Mouse (Mus musculus) intestine, embryonic 16.5 days (tissue): ENCODE results near the gene Fgfr2. TPM values are rescaled to one million over a fixed set of nuclear protein-coding genes. Genes with fewer than 3 reads are reported as not detected.

ENCODE experiments used
- ATAC-seq: fragments of 200-750 bp; cut with Nextera tagmentation; 2 replicates; pipeline ENCODE4 v1.8.0; 2017; ENCODE audit warnings: moderate TSS enrichment, moderate library complexity
- H3K27ac ChIP-seq: fragments of 300-500 bp; sonication (generic); 2 replicates; pipeline ENCODE4 v1.5.1; 2014; ENCODE audit warnings: mild to moderate bottlenecking, low read length
- H3K27me3 ChIP-seq: fragments of 300-500 bp; sonication (generic); replicated peaks from 2 replicates; pipeline ENCODE4 v1.6.1; 2014; ENCODE audit warnings: low read length, control low read depth, mixed read lengths; ENCODE audit not compliant: control insufficient read depth, insufficient read depth
- H3K36me3 ChIP-seq: fragments of 300-500 bp; sonication (generic); 2 replicates; pipeline ENCODE4 v1.6.1; 2014; ENCODE audit warnings: low read length, control low read depth; ENCODE audit not compliant: control insufficient read depth, insufficient read depth
- H3K4me1 ChIP-seq: fragments of 300-500 bp; sonication (generic); 2 replicates; pipeline ENCODE4 v1.6.1; 2014; ENCODE audit warnings: low read length, control low read depth, mixed read lengths; ENCODE audit not compliant: control insufficient read depth, insufficient read depth
- H3K4me2 ChIP-seq: fragments of 300-500 bp; sonication (generic); 2 replicates; pipeline ENCODE4 v1.6.1; 2014; ENCODE audit warnings: low read depth, low read length, control low read depth
- H3K4me3 ChIP-seq: fragments of 300-500 bp; sonication (generic); 2 replicates; pipeline ENCODE4 v1.5.1; 2014; ENCODE audit warnings: mild to moderate bottlenecking, low read length
- H3K9ac ChIP-seq: fragments of 300-500 bp; sonication (generic); 2 replicates; pipeline ENCODE4 v1.6.1; 2014; ENCODE audit warnings: low read depth, low read length
- H3K9me3 ChIP-seq: fragments of 300-500 bp; sonication (generic); 2 replicates; pipeline ENCODE4 v1.6.1; 2016; ENCODE audit warnings: low read length, control low read depth; ENCODE audit not compliant: control insufficient read depth
- WGBS: fragments of 180-500 bp; shearing (Covaris S2); extraction: QIAGEN DNeasy Blood & Tissue Kit; methylation state at CpG from one replicate; pipeline ENCODE4 v1.1.7; 2014; 5-methylcytosine and 5-hydroxymethylcytosine counted together
- polyA plus RNA-seq: library from polyadenylated mRNA; unstranded; fragments of >200 nt; fragmentation: Nextera tagmentation; extraction: Ambion mirVana; gene quantifications from 2 replicates; pipeline ENCODE4 v1.2.1, GENCODE M21; 2015

Gene Fgfr2
- polyA plus RNA-seq, 1 experiment from 2014 or later: 47.3 TPM

GRCm38 (mm10) chr7:130944766-130945475 is 2178.2 kb downstream of the Fgfr2 start:
- ATAC-seq: no peak
- Histone ChIP-seq H3K4me3 (no peak overlapping the region), H3K27me3 (no peaks in the 10 kb centered on the region), H3K4me1 (0 out of 2 replicates have a peak, but pooled peaks cover 3% of the 10 kb centered on the region), H3K36me3 (no peaks in the 10 kb centered on the region), H3K9ac (no peak overlapping the region), H3K9me3 (no peaks in the 10 kb centered on the region), H3K4me2 (no peak overlapping the region), H3K27ac (no peak overlapping the region)
- WGBS: 86% methylated on average over 11 of the region's 11 CpGs

GRCm38 (mm10) chr7:130943280-130943895 is 2179.8 kb downstream of the Fgfr2 start:
- WGBS: 85% methylated on average over 9 of the region's 9 CpGs
- Histone ChIP-seq H3K4me3 (no peak overlapping the region), H3K9me3 (no peaks in the 10 kb centered on the region), H3K9ac (no peak overlapping the region), H3K4me1 (no peaks in the 10 kb centered on the region), H3K27ac (no peak overlapping the region), H3K27me3 (peaks cover 5% of the 10 kb centered on the region; the same call in 1 of the 2 replicates), H3K36me3 (no peaks in the 10 kb centered on the region), H3K4me2 (no peak overlapping the region)
- no peak for ATAC-seq

GRCm38 (mm10) chr7:130940733-130941132 is 2182.4 kb downstream of the Fgfr2 start:
- Histone ChIP-seq H3K27ac (no peak overlapping the region), H3K27me3 (peaks cover 31% of the 10 kb centered on the region), H3K36me3 (no peaks in the 10 kb centered on the region), H3K4me2 (no peak overlapping the region), H3K9ac (no peak overlapping the region), H3K4me3 (no peak overlapping the region), H3K4me1 (peaks cover 10% of the 10 kb centered on the region), H3K9me3 (no peaks in the 10 kb centered on the region)
- 52% methylated on average over 8 of the region's 8 CpGs for WGBS
- no peak for ATAC-seq

GRCm38 (mm10) chr7:130938896-130939295 is 2184.3 kb downstream of the Fgfr2 start:
- no peak for ATAC-seq
- Histone ChIP-seq H3K4me2 (no peak overlapping the region), H3K27me3 (peaks cover 48% of the 10 kb centered on the region), H3K9ac (no peak overlapping the region), H3K4me1 (peaks cover 14% of the 10 kb centered on the region), H3K4me3 (no peak overlapping the region), H3K36me3 (no peaks in the 10 kb centered on the region), H3K9me3 (no peaks in the 10 kb centered on the region), H3K27ac (no peak overlapping the region)
- WGBS: 87% methylated on average over 8 of the region's 8 CpGs

- Histone ChIP-seq H3K27ac (no peak overlapping the region), H3K4me2 (no peak overlapping the region), H3K27me3 (peaks cover 54% of the 10 kb centered on the region), H3K36me3 (no peaks in the 10 kb centered on the region), H3K9me3 (no peaks in the 10 kb centered on the region), H3K9ac (no peak overlapping the region), H3K4me1 (peaks cover 14% of the 10 kb centered on the region), H3K4me3 (no peak overlapping the region)
- ATAC-seq: no peak
- 66% methylated on average over 4 of the region's 4 CpGs for WGBS
Measured at GRCm38 (mm10) chr7:130938005-130938404, 2185.1 kb downstream of the Fgfr2 start.

- Histone ChIP-seq H3K4me1 (peaks cover 14% of the 10 kb centered on the region), H3K27ac (no peak overlapping the region), H3K4me3 (peak overlapping the region; percentile 55), H3K27me3 (peaks cover 56% of the 10 kb centered on the region), H3K9me3 (no peaks in the 10 kb centered on the region), H3K9ac (no peak overlapping the region), H3K36me3 (no peaks in the 10 kb centered on the region), H3K4me2 (peak overlapping the region; percentile 78)
- no peak for ATAC-seq
- WGBS: 34% methylated on average over 12 of the region's 12 CpGs
Measured at GRCm38 (mm10) chr7:130937266-130937841, 2185.8 kb downstream of the Fgfr2 start.

GRCm38 (mm10) chr7:130936472-130936951 is 2186.6 kb downstream of the Fgfr2 start:
- Histone ChIP-seq H3K27ac (no peak overlapping the region), H3K36me3 (no peaks in the 10 kb centered on the region), H3K4me2 (peak overlapping the region; percentile 78), H3K9ac (peak overlapping the region; percentile 50), H3K27me3 (peaks cover 56% of the 10 kb centered on the region), H3K4me3 (peak overlapping the region; percentile 55), H3K4me1 (peaks cover 14% of the 10 kb centered on the region), H3K9me3 (no peaks in the 10 kb centered on the region)
- ATAC-seq: peak; percentile 45; the same call in 1 of the 2 replicates
- WGBS: under 1% methylated on average over 49 of the region's 49 CpGs

- H3K36me3 ChIP-seq: no peaks in the 10 kb centered on the region
- H3K9ac ChIP-seq: peak within 1 kb of the TSS; percentile 50
- WGBS: under 1% methylated on average over 70 of the region's 70 CpGs
- ATAC-seq: peak; percentile 85
- H3K9me3 ChIP-seq: no peaks in the 10 kb centered on the region
- H3K27ac ChIP-seq: no peak within 1 kb of the TSS
- peaks cover 14% of the 10 kb centered on the region for H3K4me1 ChIP-seq
- H3K4me3 ChIP-seq: peak within 1 kb of the TSS; percentile 55
- H3K4me2 ChIP-seq: peak within 1 kb of the TSS; percentile 78
- peaks cover 56% of the 10 kb centered on the region for H3K27me3 ChIP-seq
Measured at GRCm38 (mm10) chr7:130935793-130936471, 2187.2 kb downstream of the Fgfr2 start, which contains the start of gene Htra1. Gene Htra1, plus strand, starts transcription at chr7:130936111.

- Histone ChIP-seq H3K4me1 (peaks cover 14% of the 10 kb centered on the region), H3K27me3 (peaks cover 56% of the 10 kb centered on the region), H3K9me3 (no peaks in the 10 kb centered on the region), H3K36me3 (no peaks in the 10 kb centered on the region), H3K9ac (peak overlapping the region; percentile 26; the same call in 1 of the 2 replicates), H3K4me3 (peak overlapping the region; percentile 55), H3K4me2 (peak overlapping the region; percentile 78), H3K27ac (no peak overlapping the region)
- ATAC-seq: no peak
- 9% methylated on average over 16 of the region's 16 CpGs for WGBS
Measured at GRCm38 (mm10) chr7:130935421-130935792, 2187.7 kb downstream of the Fgfr2 start.
